Mouse (Mus musculus) liver, embryonic 14.5 days (tissue): ENCODE data around the gene Ccnd2.

Experiments used
- CTCF ChIP-seq: IDR thresholded peaks from 2 replicates; pipeline ENCODE4 v1.5.1; 2016; ENCODE audit warnings: antibody characterized with exemption, low read depth, control low read depth
- EP300 ChIP-seq: IDR thresholded peaks from 2 replicates; pipeline ENCODE4 v1.6.1; 2016; ENCODE audit warnings: antibody characterized with exemption, low read depth

DNA sequence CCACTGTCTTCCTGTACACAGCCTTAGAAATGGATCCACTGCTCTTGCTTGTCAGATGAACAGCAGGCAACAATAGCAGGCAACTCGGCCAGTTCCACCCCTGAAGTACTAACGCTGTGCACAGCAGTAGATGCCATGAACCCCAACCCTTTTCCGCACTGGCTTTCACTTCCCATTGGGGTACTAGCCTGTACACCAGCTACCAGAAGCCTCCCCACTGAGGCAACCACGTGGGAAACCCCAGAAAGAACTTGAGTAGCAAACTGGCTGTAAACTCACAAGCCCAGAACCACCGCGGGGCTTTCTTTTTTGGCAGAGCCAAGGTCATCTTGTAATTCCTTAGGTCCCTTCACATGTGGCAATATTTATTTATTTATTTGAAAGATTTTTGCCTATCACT lies 70.2 kb downstream of the Ccnd2 start:
- TF ChIP-seq CTCF: no peak
- TF ChIP-seq EP300: no peak
